Mouse (Mus musculus) thymus, postnatal 25 days (tissue): ENCODE data around the gene Olfr1351.
"Not testable (repeated sequence)": the region's sequence is repeated elsewhere in the genome, so short reads cannot be mapped to it uniquely, and the experiment has no call there.

Experiments
- DNase-seq: peaks from one replicate; pipeline ENCODE4 v3.0.0; 2022

The Olfr1351 gene

DNA sequence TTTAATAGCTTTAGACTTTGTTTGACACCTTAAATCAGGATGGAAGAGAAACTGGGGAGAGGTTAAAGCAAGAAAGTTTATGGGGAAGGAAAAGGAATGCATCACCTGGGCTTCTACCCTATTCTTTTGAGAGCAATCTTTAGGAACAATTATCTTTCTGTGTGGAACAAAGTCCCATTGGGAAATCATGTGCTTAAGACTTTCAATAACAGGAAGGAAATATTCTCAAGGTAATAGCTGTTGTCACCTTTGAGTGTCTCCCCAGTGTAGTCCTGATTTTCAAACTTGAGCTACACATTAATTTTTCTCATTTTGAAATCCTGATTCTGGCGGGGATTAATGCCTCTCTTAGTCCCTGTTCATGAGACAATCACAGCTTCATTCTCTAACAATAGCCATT is at the start of gene Olfr1351:
Olfr1351 (plus strand) TSS at position 301 of the 400 bp plus-strand sequence.
- no peak for DNase-seq

DNA sequence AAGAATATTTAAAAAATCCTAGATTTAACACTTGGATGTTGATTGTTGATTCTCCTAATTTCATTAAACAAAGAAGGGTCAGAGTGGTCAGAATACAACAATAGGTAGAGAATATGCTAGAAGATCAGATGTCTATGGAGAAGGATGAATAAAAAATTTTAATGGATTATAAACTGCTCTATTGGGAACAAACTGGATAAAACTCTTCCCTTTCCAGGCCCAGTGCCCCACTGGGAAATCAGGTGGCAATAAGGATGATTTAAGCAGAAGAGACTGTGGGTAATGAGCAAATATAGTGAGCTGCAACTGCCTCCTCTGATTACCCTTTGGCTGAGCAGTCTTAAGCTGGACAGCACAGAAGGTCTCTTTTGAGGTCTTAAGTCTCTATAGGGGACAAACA is 49.3 kb upstream of the Olfr1351 start, which contains the start of gene Olfr1353:
Olfr1353 (plus strand) TSS at position 301 of the 400 bp plus-strand sequence.
- DNase-seq = not testable (repeated sequence)

- DNase-seq = no peak
Observed at GRCm38 (mm10) chr10:78980750-78981149, 31.5 kb upstream of the Olfr1351 start, which contains the start of gene Olfr1352. Olfr1352 (plus strand) TSS chr10:78981050.

DNA sequence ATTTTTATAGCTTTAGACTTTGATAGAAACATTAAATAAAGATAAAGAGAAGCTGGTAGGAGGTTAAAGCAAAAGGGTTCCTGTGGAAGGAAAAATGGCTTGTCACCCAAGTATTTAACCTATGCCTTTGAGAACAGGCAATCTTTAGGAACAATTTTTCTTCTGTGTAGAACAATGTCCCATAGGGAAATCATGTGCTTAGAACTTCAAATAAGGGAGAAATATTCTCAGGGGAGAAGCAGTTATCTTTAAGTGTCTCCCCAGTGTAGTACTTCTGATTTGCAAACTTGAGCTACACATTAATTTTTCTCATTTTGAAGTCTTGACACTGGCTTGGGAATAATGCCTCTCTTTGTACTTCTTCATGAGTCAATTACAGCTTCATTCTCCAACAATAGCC is 16.2 kb downstream of the Olfr1351 start, which contains the start of gene Olfr57:
Olfr57 (plus strand) TSS at position 301 of the 400 bp plus-strand sequence.
- DNase-seq = no peak

DNA sequence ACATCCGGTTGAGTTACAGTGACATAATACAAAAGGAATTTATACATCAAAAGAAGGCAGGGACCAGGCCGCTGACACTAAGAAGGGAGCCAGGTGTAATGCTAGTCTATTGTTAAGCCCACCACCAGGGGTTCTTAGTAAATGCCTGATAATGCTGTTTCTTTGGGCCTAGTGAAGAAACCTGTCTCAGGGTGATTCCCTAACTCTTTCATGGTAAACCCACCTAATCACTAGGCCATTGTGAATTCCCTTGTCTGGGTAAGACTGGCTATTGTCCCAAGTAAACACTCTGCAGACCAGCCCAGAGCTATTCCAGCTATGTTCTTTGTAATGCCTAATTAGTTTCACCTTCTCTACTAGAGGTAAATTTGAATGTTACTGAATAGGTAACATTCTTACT is 30.2 kb downstream of the Olfr1351 start:
- not testable (repeated sequence) for DNase-seq

GRCm38 (mm10) chr10:79057370-79057769 is 45.1 kb downstream of the Olfr1351 start:
- not testable (repeated sequence) for DNase-seq
